Mouse (Mus musculus) liver, embryonic 14.5 days (tissue): ENCODE measurements around the gene Apoc1.
"Not testable (repeated sequence)": the region's sequence is repeated elsewhere in the genome, so short reads cannot be mapped to it uniquely, and the experiment has no call there.

Source experiments
- CTCF ChIP-seq: IDR thresholded peaks from 2 replicates; pipeline ENCODE4 v1.5.1; 2016; ENCODE audit warnings: antibody characterized with exemption, low read depth, control low read depth
- EP300 ChIP-seq: IDR thresholded peaks from 2 replicates; pipeline ENCODE4 v1.6.1; 2016; ENCODE audit warnings: antibody characterized with exemption, low read depth

- TF ChIP-seq CTCF, EP300: not testable (repeated sequence)
Measured at GRCm38 (mm10) chr7:19686927-19687583, 5.4 kb downstream of the Apoc1 start.
